Mouse (Mus musculus) thymus, postnatal 4 days (tissue): ENCODE measurements around the gene Rce1.
"Not testable (repeated sequence)": the region's sequence is repeated elsewhere in the genome, so short reads cannot be mapped to it uniquely, and the experiment has no call there.

Experiments used
- DNase-seq: peaks from one replicate; pipeline ENCODE4 v3.0.0; 2021

Gene Rce1

GRCm38 (mm10) chr19:4613464-4614304, 11.8 kb downstream of the Rce1 start:
- DNase-seq = no peak

DNA sequence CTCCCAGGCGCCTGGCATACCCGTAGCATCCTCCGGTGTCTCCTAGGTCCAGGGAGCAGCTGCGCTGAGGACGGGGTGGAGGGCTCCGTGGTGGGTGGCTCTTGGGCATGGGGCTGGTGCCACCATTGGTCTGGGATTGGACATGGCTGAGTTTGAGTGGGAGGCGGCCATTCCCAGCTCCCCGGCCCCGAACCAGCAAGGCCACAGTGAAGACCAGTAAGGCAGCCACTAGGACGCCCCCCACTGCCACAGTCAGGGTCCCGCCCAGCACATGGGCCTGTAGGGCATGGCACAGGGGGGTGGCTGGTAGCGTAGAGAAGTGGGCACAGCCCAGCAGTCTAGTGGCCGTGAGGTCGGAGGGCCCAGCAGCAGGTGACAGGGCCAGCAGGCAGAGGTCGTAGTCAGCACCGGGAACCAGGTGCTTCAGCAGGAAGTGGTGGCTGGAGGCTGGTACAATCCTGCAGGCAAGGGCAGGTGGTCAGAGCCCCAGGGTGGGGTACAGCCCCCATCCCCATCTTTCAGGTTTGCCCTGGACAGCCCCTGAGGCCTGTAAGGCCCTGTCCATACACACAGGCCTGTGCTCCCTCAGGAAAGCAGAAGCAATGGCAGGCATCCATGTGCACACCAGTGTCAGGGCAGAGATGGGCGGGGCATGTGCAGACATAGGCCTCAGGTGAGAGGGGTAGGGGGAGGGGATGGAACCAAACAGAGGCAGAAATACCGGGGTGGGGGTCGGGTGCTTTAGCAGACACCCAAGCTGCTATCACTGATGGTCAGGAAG, 13.1 kb downstream of the Rce1 start:
- no peak for DNase-seq

- DNase-seq = no peak
Observed at GRCm38 (mm10) chr19:4610109-4610508, 15.3 kb downstream of the Rce1 start.

DNA sequence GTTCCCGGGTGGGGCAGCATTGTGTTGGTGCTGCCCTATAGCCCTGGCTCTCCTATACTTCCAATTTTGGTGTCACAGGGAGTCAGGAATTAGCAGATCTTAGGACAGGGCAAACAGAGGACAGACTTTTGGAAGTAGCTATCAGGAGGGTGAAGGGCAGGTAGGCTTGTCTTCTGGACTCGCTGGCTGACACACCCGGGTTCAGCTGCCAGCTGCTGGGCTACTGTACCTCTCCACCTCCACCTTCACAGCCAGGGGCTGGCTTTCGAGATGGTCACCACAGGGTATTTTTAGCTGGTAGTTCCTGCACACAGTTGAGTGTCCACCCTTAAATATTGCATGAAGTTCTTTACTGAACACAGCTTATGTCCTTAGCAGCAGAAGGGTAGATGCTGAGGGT, 16.9 kb downstream of the Rce1 start:
- DNase-seq = no peak

- DNase-seq = no peak
Observed at GRCm38 (mm10) chr19:4607406-4607805, 18.0 kb downstream of the Rce1 start.

DNA sequence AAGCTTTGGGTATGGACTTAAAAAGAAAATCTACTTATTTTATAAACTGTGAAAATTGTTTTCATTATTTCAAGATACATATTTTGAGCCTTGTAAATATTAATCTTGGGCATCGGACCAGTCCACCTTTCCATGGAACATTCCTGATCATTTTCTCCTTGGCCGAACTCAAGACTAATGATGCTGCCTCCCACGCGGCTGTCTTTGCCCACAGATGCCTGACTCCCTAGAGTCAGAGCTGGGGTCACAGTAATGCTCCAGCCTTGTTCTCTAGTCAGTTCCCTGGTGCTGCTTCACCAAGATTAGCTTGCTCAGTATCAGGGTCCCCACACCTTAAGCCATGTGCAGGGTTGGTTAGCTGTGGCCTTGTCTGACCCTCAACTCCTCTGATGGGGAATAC, 19.8 kb downstream of the Rce1 start:
- no peak for DNase-seq

GRCm38 (mm10) chr19:4603801-4604723, 21.4 kb downstream of the Rce1 start:
- DNase-seq = peak; percentile 71

DNA sequence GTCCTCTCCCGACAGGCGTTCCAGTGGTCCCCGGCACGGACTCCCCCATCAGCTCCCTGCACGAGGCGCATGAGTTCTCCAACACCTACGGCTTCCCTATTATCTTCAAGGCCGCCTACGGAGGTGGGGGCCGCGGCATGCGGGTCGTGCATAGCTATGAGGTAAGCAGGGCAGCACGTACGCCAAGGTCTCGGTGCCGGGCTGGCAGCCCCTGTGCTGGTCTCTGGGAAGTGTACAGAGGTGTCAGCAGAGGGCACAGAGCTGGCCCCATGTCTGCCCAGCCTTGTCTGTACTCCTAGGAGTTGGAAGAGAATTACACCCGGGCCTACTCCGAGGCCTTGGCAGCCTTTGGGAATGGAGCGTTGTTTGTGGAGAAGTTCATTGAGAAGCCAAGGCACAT, 23.0 kb downstream of the Rce1 start:
- DNase-seq = no peak

DNA sequence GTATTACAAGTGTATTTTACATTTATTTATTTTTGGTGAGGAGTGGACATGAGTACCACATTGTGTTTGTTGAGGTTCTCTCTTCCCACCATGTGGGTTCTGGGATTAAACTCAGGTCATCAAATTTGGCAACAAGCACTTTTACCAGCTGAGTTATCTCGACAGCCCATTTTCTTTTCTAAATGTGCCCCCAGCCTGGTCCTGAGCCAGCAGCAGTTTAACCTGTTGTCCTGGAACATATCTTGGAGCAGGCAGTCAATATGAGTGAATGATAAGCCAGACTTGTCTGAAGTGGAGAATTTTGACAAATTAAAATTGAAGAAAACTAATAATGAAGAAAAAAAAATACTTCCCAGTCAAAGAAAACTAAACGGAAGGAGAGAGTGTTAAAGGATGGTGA, 29.4 kb downstream of the Rce1 start:
- no peak for DNase-seq

GRCm38 (mm10) chr19:4593792-4594522, 31.5 kb downstream of the Rce1 start:
- no peak for DNase-seq

GRCm38 (mm10) chr19:4590025-4590424, 35.4 kb downstream of the Rce1 start:
- peak; percentile 19 for DNase-seq

DNA sequence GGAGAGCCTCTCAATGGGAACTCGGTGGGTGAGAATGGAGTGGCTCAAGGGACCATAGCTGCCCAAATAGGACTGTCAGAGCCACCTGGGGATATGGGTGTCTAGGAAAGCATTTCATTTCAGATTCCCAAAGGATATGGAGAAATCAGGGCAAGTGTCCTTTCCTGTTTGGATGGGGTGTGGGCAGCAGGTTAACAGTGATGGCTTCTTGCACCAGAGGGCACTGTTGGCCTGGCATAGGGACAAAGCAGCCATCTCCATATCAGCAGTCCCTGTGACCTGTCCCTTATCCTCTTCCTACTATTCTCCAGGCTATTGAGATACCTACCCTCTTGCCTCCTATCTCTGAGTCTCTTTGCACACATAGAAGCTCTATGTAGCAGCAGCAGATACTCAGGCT, 36.4 kb downstream of the Rce1 start:
- no peak for DNase-seq

DNA sequence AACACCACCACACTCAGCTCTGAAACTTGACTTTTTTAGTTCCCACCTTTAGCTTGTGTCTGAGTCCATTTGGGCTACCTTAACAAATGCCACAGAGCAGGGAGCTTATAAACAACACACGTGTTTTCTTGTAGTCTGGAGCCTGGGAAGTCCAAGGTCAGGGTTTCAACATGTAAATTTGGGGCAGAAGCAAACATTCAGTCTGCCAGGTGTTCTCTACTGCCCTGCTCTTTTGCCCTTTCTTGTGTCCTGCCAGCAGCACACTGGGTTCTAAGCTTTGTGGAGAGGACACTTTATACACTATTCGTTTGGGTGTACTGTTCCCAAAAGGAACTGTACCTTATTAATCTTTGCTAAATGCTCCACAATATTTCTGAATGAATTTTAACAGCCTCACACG, 37.0 kb downstream of the Rce1 start:
- no peak for DNase-seq

GRCm38 (mm10) chr19:4587426-4587825, 38.0 kb downstream of the Rce1 start:
- DNase-seq = no peak

DNA sequence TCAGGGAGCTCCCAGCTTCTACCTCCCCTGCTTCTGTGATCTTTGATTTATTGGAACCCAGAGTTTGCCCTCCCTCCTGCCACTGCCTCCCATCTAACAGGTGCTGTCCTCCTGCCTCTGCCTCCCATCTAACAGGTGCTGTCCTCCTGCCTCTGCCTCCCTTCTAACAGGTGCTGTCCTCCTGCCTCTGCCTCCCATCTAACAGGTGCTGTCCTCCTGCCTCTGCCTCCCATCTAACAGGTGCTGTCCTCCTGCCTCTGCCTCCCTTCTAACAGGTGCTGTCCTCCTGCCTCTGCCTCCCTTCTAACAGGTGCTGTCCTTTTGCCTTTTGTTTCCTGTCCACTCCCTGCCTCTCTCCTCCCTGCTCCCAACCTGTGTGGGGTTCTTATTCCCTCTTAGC, 38.7 kb downstream of the Rce1 start:
- not testable (repeated sequence) for DNase-seq

DNA sequence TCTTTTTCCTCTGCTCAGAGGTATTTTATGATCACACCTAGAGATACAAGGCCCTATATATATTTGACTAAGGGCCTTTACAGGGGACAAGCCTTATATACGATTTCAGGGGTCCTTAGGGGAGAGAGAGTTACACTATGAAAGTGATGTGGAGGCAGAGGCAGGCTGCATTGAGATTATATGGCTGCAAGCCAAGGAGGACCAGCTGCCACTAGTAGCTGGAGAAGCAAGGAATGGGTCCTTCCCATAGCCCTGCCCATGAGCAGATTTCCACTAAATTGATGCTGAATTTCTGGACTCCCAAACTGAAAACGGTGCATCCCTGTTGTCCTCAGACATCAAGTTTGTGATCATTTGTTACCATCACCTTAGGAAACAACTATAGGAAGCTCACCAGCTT, 41.6 kb downstream of the Rce1 start:
- DNase-seq = no peak

DNA sequence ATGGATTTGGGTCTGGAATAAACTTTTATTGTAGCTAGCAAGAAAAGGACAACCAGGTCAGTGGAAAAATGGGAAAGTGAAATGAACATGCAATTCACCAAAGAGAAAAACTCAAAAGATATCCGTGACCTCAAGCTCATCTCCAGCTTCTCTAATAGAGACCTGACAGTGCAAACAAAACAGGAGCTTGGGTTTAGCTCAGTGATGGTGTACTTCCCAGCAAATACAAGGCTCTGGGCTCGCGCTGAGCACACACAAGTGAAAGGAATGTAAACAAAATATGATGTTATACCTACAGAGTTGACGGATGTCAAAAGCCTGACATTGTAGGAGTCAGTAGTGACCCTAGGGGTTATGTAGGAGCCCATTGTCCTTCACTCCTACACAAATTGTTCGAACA, 46.1 kb downstream of the Rce1 start:
- DNase-seq = no peak

DNA sequence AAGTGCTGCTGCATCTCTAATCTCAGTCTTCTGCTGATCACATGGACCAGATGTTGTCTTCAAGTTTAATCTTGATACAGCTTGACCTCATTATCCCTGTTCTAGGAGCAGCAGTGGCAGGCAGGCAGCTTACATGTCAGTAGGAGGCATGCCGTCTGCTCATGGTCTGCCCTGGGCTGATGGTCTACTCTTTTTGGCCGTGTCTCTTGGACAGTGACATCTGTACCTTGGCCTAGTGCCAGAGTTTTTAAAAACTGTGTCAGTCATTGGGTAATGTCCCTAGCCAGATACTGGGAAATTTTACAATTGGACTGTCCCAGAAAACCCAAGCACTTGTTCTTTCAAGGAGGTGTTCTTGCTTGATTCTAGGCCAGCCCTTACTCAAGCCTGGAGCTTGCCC, 46.6 kb downstream of the Rce1 start:
- no peak for DNase-seq

- DNase-seq = peak; percentile 17
Observed at GRCm38 (mm10) chr19:4573241-4573640, 52.2 kb downstream of the Rce1 start.
